Mouse (Mus musculus) kidney, adult 11 months (tissue): Measurements from ENCODE around the gene Gns.
A peak's percentile ranks its signal among the peaks of the same experiment; 100 is the strongest.

Experiments
- DNase-seq: peaks from one replicate; pipeline ENCODE4 v3.0.0; 2022

Gns gene

DNA sequence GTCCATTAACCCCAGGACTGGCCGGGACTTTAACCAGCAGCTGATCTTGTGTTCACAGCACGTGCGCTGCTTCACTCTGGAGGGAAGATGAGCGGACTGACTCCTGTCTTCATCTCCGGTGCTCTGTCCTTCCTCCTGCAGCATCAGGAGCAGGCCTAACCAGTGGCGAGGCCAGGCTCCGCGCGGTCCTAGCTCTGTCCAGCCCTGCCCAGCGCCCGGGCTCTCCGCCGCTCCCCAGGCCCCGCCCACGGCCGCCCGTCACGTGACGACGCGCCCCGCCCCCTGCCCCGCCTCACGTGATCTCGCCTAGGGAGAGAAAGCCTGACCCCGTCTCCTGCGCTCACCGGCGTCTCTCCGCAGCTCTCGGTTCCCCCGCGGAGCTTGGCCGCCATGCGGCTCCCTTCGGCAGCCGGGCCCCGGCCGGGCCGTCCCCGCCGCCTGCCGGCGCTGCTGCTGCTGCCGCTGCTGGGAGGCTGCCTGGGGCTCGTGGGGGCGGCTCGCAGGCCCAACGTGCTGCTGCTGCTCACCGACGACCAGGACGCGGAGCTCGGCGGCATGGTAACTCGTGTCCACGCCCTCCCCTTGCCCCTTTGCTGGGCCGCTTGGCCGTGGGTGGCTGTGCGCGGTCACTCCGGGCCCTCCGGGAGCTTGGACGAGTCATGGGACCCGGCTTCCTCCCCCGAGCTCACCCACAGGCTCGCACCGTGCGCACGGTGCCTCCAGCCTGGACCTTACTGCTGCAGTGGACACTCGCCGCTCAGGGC is at the start of gene Gns:
Gene Gns, plus strand, starts transcription at position 290 of the 764 bp plus-strand sequence.
- DNase-seq, result peak; percentile 88

DNA sequence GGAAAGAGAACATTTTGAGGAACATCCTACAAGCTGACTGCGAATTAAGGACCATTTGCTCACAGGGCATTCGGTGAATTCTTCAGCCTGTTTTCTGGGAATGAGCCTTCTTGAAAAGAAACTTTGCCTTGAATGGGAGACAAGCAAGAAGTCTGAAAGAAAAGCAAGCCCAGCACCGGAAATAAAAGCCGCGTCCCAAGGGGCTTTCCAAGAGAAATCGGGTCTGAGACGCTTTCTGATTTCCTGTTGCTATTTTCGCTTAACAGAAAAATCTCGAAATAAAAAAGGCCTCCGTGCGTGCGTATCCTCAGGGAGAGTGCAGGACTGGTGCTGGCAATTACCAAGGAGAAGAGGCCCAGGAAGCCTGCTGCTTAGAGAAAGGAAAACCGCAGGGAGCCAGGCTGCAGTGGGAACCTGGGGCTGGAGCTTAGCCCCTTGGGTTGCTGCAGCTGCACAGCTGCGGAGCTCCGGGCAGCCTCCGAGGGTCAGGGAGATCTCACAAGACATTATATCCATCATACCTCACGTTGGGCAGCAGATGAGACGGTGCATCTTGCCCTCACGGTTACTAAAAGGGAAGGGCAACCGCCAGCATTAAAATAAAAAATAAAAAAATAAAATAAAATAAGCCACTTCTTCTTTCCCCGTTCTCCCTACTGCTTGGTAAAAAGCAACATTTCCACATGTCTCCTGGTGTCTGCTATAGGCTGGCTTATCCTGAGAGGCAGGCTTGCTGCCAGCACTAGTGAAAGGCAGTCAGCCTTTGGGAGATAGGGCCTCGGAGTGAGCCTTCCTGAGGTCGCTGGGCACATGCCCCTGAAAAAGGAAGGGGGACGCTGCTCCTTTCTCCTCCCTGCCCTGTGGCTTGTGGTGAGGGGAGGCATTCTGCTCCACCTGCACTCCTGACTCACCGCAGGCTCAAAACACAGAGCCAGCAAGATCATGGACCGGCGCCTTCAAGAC is 49.3 kb upstream of the Gns start:
- DNase-seq, result no peak

DNA sequence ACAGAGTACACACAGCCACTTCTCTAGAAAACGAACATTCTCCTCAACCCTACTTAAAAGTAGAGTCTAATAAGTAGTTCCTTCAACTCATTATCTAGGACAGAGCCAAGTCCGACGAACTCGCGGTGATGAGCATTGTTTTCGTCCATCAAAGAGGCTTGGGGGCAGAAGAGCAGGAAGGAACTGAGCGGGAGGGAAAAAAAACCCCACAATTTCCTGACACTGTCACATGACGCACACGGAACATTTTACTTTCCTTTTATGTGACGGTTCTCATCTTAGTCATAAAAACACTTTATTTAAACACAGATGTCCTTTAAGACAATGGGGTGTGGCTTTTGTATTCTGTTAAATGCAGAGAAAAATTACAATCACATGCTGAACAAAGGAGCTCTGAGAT is 48.5 kb upstream of the Gns start:
- no peak for DNase-seq

DNA sequence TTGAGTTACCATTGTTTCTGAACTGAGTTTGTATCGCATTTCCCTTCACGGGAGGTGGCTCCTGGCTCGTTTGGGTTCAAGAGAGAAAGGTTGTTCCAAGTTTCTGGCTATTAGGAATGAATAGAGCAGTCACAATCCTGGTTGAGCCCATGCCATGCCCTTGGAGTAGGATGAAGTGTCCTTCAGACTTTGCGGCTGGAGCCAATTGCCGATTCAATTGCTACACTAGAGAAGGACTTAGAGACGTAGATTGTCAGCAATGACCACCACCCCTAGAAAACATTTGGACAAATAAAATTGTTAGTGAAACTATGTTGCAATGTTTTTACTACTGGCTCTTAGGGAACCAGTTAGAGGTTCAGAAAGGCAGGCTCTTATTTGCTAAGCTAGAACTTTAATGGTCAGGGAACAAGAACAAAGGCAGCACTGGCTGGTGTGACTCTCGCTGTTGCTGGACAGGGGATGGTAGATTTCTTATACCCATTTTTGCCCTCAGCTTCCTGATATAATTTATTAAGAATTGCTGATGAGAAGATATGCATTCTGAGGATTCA is 46.4 kb upstream of the Gns start:
- DNase-seq, result no peak

- DNase-seq, result no peak
Measured at GRCm38 (mm10) chr10:121323493-121323892, 41.4 kb upstream of the Gns start.

DNA sequence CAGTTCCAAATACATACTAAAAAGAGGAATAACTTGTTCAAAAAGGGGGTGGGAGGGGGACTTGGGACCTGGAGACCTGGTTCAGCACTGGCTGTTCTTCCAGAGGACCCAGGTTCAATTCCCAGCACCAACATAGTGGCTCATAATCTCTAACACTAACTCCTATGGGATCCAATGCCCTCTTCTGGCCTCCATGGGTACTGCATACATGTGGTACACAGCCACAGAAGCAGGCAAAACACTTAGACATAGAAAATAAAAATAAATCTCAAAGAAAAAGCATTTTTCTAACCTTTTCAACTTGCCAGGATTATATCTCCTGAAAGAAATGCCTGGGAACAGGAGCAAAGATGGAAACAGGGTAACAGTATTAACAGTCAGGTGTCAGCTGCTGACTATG is 38.7 kb upstream of the Gns start:
- no peak for DNase-seq

- no peak for DNase-seq
Measured at GRCm38 (mm10) chr10:121329586-121329985, 35.3 kb upstream of the Gns start.

GRCm38 (mm10) chr10:121330940-121331339 is 34.0 kb upstream of the Gns start:
- DNase-seq, result peak; percentile 41

DNA sequence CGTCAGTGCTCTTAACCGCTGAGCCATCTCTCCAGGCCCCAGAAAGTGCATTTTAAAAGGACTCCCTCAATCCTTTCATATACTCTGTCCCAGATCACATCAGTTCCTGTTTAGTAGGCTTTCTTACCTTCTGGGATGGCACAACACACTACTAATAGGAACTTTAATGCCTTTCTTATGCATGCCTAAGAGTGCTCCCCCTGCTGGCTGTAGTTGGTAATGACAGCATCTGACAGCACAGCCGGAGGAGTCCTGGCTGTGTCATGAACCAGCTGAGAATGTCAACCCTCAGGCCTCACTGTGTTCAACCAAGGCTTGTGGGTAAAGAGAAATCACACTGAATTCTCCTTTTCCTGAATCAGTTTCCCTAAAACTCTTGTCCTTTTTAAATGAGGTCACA is 30.3 kb upstream of the Gns start:
- DNase-seq, result peak; percentile 42

GRCm38 (mm10) chr10:121336536-121336935 is 28.4 kb upstream of the Gns start:
- DNase-seq, result peak; percentile 31

DNA sequence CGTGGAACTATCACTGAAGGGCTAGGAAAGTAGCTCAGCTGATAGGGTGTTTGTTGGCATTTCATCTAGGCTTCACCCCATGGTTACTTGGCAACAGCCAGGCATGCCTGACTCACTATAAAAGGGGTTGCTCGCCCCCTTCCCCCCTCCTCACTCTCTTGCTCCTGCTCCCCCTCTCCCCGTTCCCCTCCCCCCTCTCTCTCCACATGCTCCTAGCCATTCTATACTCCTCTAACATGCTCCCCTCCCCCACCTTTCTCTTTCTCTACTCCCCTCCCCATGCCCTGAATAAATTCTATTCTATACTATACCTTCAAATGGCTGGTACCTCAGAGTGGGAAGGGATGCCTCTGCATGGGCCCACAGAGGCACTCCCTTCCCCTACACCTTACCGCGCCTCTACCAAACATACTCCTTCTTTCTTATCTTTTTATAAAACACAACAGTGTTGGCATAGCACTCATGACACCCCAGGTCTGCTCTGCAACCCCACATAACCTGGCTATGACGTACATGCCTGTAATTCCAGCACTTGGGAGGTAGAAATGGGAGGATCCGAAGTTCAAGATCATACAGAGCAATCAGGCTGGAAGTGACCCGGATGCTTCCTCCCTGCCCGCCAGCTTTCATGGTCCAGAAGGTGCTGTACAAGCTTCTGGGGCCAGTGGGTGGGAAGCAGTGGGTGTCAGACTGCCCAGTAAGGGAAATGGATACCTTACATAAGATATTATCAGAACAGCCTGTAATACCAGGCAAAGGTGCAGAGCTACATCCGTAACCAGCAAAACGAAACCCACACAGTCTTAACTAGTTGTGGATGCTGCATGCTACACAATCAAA is 23.9 kb upstream of the Gns start:
- DNase-seq, result no peak

- DNase-seq, result no peak
Measured at GRCm38 (mm10) chr10:121342260-121342659, 22.6 kb upstream of the Gns start.

DNA sequence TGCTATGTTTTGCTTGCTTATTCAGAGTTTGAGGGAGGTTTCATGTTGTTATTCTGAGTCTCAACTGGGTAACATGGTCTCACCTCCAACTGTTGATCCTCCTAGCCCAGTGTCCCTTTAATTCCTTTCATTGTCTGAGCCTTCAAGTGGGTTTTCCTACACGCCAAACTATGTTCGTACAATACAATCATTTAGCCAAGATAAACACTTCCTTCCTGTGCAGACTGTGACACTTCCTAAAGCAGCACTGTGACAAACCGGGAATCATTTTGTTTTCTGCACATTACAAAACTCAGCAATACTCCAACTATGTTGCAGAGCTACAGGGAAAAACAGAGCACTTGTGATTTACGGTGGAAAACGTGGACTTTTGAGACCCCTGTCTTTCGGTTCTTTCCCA is 21.0 kb upstream of the Gns start:
- DNase-seq, result no peak

- no peak for DNase-seq
Measured at GRCm38 (mm10) chr10:121349244-121349643, 15.6 kb upstream of the Gns start.

GRCm38 (mm10) chr10:121350357-121351065 is 14.4 kb upstream of the Gns start:
- DNase-seq, result peak; percentile 30

DNA sequence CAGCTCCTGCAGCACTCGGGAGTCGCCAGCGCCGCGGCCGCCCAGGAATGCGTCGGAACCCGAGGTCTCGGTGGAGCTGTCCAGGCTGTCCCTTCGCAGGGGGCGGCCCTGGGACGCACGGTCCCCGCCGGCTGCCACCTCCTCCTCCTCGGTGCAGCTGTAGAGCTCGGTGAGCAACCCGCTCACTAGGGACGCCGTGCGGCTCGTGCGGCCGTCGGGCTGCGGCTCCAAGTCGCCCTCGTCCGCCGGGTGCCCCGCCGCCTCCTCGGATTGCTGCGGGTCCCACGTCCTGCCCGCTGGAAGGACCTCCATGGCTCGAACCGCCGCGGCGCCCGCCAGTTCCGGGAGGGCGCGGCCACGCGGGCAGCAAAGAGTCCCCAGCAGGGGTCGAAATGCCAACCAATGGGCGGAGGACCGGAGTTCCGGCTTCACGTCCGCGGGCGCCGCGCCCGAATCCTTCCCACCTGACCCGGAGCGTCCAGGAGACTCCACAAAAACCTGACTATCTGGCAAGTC is 13.8 kb upstream of the Gns start, which contains the start of gene Tbc1d30:
Gene Tbc1d30, minus strand, starts transcription at position 213 of the 516 bp plus-strand sequence.
- peak; percentile 77 for DNase-seq

DNA sequence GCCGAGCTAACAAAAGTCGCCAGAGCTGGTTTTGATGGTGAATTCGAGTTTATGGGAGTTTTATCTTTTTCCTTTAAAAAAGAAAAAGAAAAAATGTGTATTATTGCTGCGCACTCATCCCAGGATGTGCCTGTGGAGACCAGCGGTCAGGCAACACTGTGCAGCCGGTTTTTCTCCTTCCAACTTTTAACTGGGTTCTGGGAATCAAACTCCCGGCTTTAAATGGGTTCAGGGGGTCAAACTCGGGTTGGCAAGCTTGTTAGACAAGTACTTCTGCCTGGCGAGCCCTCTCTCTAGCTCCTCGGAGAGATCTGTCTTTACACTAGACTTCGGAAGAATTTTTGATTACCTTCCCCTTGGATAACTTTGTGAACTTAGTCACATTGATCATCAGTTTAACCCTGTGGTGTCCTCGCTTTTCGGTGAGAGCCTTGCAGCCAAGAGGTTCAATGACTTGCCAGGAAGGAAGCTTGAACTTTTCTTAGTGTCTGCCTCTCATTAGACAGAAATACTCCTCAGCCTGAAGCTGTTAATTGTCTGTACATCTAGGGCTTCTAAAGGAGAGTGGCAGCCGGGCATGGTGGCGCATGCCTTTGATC is 13.1 kb upstream of the Gns start:
- DNase-seq, result no peak

GRCm38 (mm10) chr10:121360358-121360757 is 4.5 kb upstream of the Gns start:
- no peak for DNase-seq

DNA sequence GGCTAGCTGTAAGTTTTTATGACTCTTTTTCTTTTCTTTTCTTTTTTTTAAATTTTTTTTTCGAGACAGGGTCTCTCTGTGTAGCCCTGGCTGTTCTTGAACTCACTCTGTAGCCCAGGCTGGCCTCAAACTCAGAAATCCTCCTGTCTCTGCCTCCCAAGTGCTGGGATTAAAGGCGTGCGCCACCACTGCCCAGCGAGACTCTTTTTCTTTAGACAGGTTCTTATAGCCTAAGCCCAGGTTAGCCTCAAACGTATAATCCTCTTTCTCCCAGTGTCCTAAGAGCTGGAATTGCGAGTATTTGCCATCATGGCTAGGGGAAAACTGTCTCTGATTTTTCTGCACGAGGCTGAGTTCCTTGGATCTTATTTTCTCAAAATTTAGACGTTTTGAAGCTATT is 1.7 kb upstream of the Gns start:
- no peak for DNase-seq

DNA sequence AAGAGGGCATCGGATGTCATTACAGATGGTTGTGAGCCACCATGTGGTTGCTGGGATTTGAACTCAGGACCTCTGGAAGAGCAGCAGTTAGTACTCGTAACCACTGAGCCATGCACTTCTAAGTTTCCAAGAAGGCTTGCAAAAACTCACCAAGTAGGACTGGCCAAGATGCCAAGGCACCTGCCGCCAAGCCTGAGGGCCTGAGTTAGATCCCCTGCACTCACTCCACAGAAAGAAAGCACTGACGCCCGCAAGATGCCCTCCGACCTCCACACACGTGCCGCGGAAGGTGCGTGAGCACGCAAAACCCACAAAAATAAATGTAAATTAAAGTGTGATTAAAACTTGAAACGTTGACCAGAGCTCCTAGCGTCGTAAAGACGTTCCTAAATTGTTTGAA is 584 bp upstream of the Gns start:
- DNase-seq, result peak; percentile 39

GRCm38 (mm10) chr10:121365781-121366272 is 937 bp downstream of the Gns start:
- DNase-seq, result peak; percentile 71
